Mouse (Mus musculus) intestine, postnatal 0 days (tissue): ENCODE results near the gene Nfasc. TPM values are rescaled to one million over a fixed set of nuclear protein-coding genes. Genes with fewer than 3 reads are reported as not detected.

Experiments
- ATAC-seq: fragments of 200-750 bp; cut with Nextera tagmentation; 2 replicates; pipeline ENCODE4 v1.8.0; 2017; ENCODE audit warnings: mild to moderate bottlenecking, moderate TSS enrichment, moderate library complexity
- H3K27ac ChIP-seq: fragments of 300-500 bp; sonication (generic); 2 replicates; pipeline ENCODE4 v1.5.1; 2014; ENCODE audit warnings: mild to moderate bottlenecking, low read depth, low read length, moderate library complexity
- H3K27me3 ChIP-seq: fragments of 300-500 bp; sonication (generic); replicated peaks from 2 replicates; pipeline ENCODE4 v1.6.1; 2014; ENCODE audit warnings: low read length, mixed read lengths; ENCODE audit not compliant: control insufficient read depth, insufficient read depth
- H3K36me3 ChIP-seq: fragments of 300-500 bp; sonication (generic); 2 replicates; pipeline ENCODE4 v1.6.1; 2014; ENCODE audit warnings: mild to moderate bottlenecking, moderate library complexity; ENCODE audit not compliant: control insufficient read depth, insufficient read depth
- H3K4me1 ChIP-seq: fragments of 300-500 bp; sonication (generic); replicated peaks from 2 replicates; pipeline ENCODE4 v1.6.1; 2014; ENCODE audit warnings: antibody characterized with exemption, low read length, mixed read lengths; ENCODE audit not compliant: control insufficient read depth, insufficient read depth
- H3K4me2 ChIP-seq: fragments of 300-500 bp; sonication (generic); replicated peaks from 2 replicates; pipeline ENCODE4 v1.6.1; 2014; ENCODE audit warnings: low read depth, mild to moderate bottlenecking, moderate library complexity
- H3K4me3 ChIP-seq: fragments of 300-500 bp; sonication (generic); 2 replicates; pipeline ENCODE4 v1.5.1; 2014; ENCODE audit warnings: low read depth, low read length
- H3K9ac ChIP-seq: fragments of 300-500 bp; sonication (generic); 2 replicates; pipeline ENCODE4 v1.6.1; 2014; ENCODE audit warnings: mild to moderate bottlenecking, low read depth, low read length
- H3K9me3 ChIP-seq: fragments of 300-500 bp; sonication (generic); 2 replicates; pipeline ENCODE4 v1.6.1; 2016; ENCODE audit warnings: mixed run types; ENCODE audit not compliant: control insufficient read depth
- CTCF ChIP-seq: sonication (generic); IDR thresholded peaks from 2 replicates; pipeline ENCODE4 v1.5.1; 2016; ENCODE audit warnings: low read depth, mild to moderate bottlenecking, control low read depth, antibody characterized with exemption, moderate library complexity
- WGBS: fragments of 180-500 bp; shearing (Covaris S2); extraction: QIAGEN DNeasy Blood & Tissue Kit; methylation state at CpG from one replicate; pipeline ENCODE4 v1.1.7; 2014; 5-methylcytosine and 5-hydroxymethylcytosine counted together
- polyA plus RNA-seq: library from polyadenylated mRNA; unstranded; fragments of >200 nt; fragmentation: Nextera tagmentation; extraction: Ambion mirVana; gene quantifications from 2 replicates; pipeline ENCODE4 v1.2.1, GENCODE M21; 2015

Nfasc gene
- polyA plus RNA-seq = 0.83 and 1.1 TPM in 2 replicates

- H3K27ac ChIP-seq = no peak within 1 kb of the TSS
- no peak for ATAC-seq
- peak within 1 kb of the TSS; percentile 52 for H3K4me2 ChIP-seq
- H3K4me1 ChIP-seq = no peaks in the 10 kb centered on the region
- 8% methylated on average over 50 of the region's 51 CpGs for WGBS
- no peaks in the 10 kb centered on the region for H3K9me3 ChIP-seq
- peak within 1 kb of the TSS; percentile 25 for H3K4me3 ChIP-seq
- no peaks in the 10 kb centered on the region for H3K36me3 ChIP-seq
- peaks cover 21% of the 10 kb centered on the region for H3K27me3 ChIP-seq
- peak within 1 kb of the TSS; percentile 37 for H3K9ac ChIP-seq
- TF ChIP-seq CTCF = peak; percentile 51
These were observed at the start of gene Nfasc for GRCm38 (mm10) chr1:132741175-132741997. Gene Nfasc, minus strand, starts transcription at chr1:132741797.

DNA sequence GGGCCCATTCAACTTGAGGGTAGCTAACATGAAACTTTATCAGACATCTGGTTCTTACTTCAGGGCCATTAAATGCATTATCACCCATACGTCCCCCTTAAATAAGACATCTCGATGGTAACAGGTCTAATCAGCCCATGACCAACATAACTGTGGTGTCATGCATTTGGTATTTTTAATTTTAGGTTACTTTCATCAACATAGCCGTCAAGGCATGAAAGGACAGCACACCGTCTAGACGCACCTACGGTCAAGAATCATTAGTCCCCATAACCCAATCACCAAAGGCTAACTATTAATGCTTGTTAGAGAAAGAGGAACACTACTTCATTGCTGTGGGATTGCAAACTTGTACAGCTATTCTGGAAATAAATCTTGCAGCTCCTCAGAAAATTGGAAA is 49.5 kb upstream of the Nfasc start:
- Histone ChIP-seq H3K9me3 (no peaks in the 10 kb centered on the region), H3K4me1 (no peaks in the 10 kb centered on the region), H3K36me3 (no peaks in the 10 kb centered on the region), H3K4me3 (no peak overlapping the region), H3K9ac (no peak overlapping the region), H3K4me2 (no peak overlapping the region), H3K27ac (no peak overlapping the region), H3K27me3 (no peaks in the 10 kb centered on the region)
- no peak for TF ChIP-seq CTCF
- no peak for ATAC-seq
- 86% methylated on average over 6 of the region's 6 CpGs for WGBS

GRCm38 (mm10) chr1:132786866-132787265 is 45.3 kb upstream of the Nfasc start:
- no peak for ATAC-seq
- Histone ChIP-seq H3K4me3 (no peak overlapping the region), H3K27me3 (no peaks in the 10 kb centered on the region), H3K9ac (no peak overlapping the region), H3K9me3 (no peaks in the 10 kb centered on the region), H3K4me1 (no peaks in the 10 kb centered on the region), H3K36me3 (no peaks in the 10 kb centered on the region), H3K27ac (no peak overlapping the region), H3K4me2 (no peak overlapping the region)
- WGBS = 71% methylated on average over 5 of the region's 5 CpGs
- TF ChIP-seq CTCF = no peak

DNA sequence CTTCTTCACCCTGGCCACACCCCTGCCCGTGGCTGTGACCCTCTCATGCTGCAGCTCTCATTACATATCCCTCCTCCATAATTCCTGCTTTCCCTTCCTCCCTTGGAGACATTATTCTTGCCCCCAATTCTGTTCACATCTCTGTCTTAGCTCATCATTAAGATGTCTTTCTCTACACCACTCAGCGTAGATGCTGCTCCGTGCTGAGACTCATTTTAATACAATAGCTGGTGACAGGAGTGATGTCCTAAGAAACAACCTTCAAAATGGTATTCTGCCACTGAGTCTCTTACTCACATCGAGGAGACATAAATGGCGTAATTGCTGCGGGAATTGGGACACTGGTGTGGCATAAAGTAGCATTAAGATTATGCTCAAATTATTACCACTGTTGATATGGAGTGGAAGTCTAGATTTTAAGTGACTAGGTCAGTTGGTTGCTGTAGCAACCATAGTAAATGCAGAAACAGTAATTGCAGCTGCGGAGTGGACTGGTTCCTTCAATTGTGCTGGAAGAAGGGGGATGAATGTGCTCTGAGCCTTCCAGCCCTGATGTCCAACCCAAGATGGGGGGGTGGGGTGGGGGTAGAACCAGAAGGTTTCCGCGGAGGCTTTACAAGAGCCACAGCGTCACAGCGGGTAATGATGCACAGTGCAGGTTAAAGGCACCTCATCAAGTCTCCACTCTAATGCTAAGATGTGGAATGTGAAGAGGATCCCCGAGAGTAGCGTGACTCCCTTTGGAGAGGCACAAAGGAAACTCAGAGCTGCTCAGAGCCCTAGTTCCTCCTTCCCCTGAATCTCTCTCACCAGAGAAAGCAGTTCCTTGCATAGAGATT is 40.2 kb upstream of the Nfasc start:
- H3K36me3 ChIP-seq = no peaks in the 10 kb centered on the region
- H3K9me3 ChIP-seq = no peaks in the 10 kb centered on the region
- no peak overlapping the region for H3K4me2 ChIP-seq
- no peak overlapping the region for H3K4me3 ChIP-seq
- no peak for ATAC-seq
- TF ChIP-seq CTCF = no peak
- no peak overlapping the region for H3K9ac ChIP-seq
- 69% methylated on average over 13 of the region's 13 CpGs for WGBS
- H3K27ac ChIP-seq = no peak overlapping the region
- H3K27me3 ChIP-seq = no peaks in the 10 kb centered on the region
- no peaks in the 10 kb centered on the region for H3K4me1 ChIP-seq

DNA sequence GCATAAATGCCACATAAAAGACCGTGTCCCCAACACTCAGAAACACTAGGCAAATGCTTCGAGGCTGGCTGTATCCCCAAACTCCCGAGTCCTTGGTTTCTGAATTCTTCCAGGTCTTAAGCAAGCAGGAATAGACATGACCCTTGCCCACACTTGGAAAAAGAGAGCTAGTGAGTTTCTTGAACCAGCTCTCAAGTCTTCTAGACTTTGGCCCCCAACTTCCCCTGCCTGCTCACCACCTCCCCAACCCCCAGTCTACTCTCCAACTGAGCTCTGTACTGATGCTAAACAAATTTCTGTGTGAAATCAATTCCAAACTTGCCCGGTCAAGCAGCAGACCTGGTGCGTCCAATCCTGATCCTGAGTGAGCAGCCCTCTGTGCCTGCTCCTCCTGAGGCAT is 39.4 kb upstream of the Nfasc start:
- Histone ChIP-seq H3K4me3 (no peak overlapping the region), H3K4me2 (no peak overlapping the region), H3K4me1 (no peaks in the 10 kb centered on the region), H3K9me3 (no peaks in the 10 kb centered on the region), H3K36me3 (no peaks in the 10 kb centered on the region), H3K27me3 (no peaks in the 10 kb centered on the region), H3K27ac (no peak overlapping the region), H3K9ac (no peak overlapping the region)
- TF ChIP-seq CTCF = no peak
- ATAC-seq = no peak
- 86% methylated on average over 5 of the region's 5 CpGs for WGBS

GRCm38 (mm10) chr1:132780254-132780653 is 38.7 kb upstream of the Nfasc start:
- 76% methylated on average over 1 of the region's 1 CpGs for WGBS
- Histone ChIP-seq H3K9me3 (no peaks in the 10 kb centered on the region), H3K4me3 (no peak overlapping the region), H3K36me3 (no peaks in the 10 kb centered on the region), H3K9ac (no peak overlapping the region), H3K27me3 (no peaks in the 10 kb centered on the region), H3K4me1 (no peaks in the 10 kb centered on the region), H3K27ac (no peak overlapping the region), H3K4me2 (no peak overlapping the region)
- TF ChIP-seq CTCF = no peak
- ATAC-seq = peak; percentile 31; the same call in 1 of the 2 replicates
